Mouse (Mus musculus): ENCODE results near the gene Cpne1. TPM values are rescaled to one million over a fixed set of nuclear protein-coding genes. Genes with fewer than 3 reads are reported as not detected.

The Cpne1 gene
- polyA plus RNA-seq, 1 experiment, result 60.5 TPM

DNA sequence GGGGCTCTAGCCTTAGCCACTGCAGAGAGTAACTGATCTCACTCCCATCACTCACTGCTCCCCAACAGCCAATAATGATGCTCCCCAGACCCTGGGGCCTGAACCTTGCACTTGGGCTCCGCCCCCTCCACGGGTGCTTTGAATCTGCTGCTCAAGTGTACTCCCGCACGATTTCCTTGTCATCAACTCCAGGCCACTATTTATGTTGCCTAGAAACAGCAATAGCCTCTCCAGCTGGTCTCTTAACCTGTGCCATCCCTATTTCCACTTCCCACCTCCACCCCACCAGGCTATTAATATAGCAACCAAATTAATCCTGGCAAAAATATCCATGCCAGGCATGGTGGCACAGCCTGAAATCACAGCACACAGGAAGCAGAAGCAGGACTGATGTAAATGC lies 32.1 kb downstream of the Cpne1 start:
- no peak for DNase-seq (ENCODE audit: low spot score)

GRCm38 (mm10) chr2:156079183-156079560 lies 32.6 kb downstream of the Cpne1 start:
- no peak for DNase-seq (ENCODE audit: low spot score)

- DNase-seq (ENCODE audit: low spot score), result no peak
Measured at GRCm38 (mm10) chr2:156078421-156079182, 33.2 kb downstream of the Cpne1 start.

DNA sequence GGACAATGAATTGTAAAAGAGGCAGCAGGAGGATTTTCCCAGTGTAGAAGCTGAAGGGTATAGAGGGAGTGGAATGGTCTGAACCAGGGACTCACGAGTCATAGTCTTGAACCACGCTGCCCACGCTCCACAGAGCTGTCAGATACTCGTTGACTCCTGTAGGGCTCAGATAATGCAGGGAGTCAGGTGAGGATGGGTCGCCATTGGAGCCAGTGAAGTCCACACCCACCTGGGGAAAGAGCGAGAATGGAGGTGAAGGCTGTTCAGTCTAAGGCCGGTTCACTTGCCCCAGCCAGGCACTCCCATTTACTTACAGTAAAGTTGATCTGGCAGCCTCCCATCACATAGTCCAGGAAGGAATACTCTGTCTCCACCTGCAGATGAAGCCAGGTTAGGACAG lies 34.3 kb downstream of the Cpne1 start:
- DNase-seq (ENCODE audit: low spot score), result no peak

GRCm38 (mm10) chr2:156073725-156074124 lies 38.0 kb downstream of the Cpne1 start:
- no peak for DNase-seq (ENCODE audit: low spot score)

DNA sequence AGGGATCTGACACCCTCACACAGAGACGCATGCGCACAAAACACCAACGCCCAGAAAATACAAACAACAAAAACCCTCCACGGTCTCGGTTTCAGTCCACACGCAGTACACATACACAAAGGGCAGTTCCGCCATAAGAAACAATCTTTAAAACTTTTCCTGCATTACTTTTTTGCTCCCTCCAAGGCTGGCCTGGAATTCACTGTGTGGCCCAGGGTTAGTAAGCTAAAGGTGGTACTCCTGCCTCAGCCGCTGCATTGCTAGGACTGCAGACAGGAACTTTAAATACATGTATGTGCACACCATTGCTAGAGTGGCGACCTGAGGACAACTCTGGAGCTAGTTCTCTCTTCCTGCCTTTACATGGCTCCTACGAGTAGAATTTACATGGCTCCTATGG lies 40.5 kb downstream of the Cpne1 start:
- DNase-seq (ENCODE audit: low spot score), result no peak

- no peak for DNase-seq (ENCODE audit: low spot score)
Measured at GRCm38 (mm10) chr2:156067916-156068315, 43.8 kb downstream of the Cpne1 start.

- no peak for DNase-seq (ENCODE audit: low spot score)
Measured at GRCm38 (mm10) chr2:156066126-156066525, 45.6 kb downstream of the Cpne1 start.

DNA sequence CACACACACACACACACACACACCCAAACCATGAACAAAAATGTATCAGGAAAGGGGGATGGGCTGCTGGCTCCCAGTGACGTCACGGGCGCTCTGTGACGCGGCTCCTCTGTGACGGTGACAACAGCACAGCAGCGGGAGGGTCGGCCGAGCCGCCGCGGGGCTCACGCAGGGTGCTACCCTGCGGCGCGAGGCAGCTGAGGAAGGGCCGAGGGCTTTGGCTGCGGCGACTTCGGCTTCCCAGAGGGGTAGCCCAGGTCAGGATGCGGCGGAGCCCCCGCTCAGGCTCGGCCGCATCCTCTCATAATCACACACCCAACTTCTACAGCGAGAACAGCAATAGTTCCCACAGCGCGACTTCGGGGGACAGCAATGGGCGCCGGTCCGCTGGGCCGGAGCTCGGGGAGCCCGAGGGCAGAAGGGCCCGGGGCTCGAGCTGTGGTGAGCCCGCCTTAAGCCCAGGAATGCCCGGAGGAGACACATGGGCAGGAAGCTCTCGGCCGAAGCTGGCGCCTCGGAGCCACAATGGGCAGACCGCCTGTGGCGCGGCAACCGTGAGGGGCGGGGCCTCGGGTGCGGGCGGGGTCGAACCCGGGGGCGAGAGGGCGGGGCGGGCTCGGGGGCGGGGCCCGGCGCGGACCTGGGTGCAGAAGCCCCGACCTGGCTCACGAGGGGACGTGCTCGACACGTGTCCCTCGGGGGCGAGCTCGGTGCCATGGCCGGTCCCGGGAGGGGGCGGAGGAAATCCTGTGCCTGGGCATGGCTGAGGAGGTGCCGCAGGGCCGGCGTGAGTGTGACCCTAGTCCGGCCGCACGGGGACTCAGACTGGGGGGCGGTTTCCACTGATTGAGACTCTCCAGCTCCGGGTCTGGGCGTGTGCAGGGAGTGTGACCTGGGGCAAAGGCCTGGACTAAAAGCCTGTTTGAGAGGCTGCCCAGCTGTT lies 46.4 kb downstream of the Cpne1 start, which contains the start of gene Spag4:
Spag4 (plus strand) TSS at position 77 of the 943 bp plus-strand sequence.
- peak; percentile 72 for DNase-seq (ENCODE audit: low spot score)

GRCm38 (mm10) chr2:156052816-156053215 lies 58.9 kb downstream of the Cpne1 start, which contains the start of gene Fer1l4:
Gene Fer1l4 (minus strand): TSS chr2:156052947.
- DNase-seq (ENCODE audit: low spot score), result peak; percentile 51

GRCm38 (mm10) chr2:156047929-156048328 lies 63.8 kb downstream of the Cpne1 start:
- DNase-seq (ENCODE audit: low spot score), result no peak

- no peak for DNase-seq (ENCODE audit: low spot score)
Measured at GRCm38 (mm10) chr2:156042903-156043302, 68.9 kb downstream of the Cpne1 start.

- no peak for DNase-seq (ENCODE audit: low spot score)
Measured at GRCm38 (mm10) chr2:156039390-156039789, 72.4 kb downstream of the Cpne1 start.

DNA sequence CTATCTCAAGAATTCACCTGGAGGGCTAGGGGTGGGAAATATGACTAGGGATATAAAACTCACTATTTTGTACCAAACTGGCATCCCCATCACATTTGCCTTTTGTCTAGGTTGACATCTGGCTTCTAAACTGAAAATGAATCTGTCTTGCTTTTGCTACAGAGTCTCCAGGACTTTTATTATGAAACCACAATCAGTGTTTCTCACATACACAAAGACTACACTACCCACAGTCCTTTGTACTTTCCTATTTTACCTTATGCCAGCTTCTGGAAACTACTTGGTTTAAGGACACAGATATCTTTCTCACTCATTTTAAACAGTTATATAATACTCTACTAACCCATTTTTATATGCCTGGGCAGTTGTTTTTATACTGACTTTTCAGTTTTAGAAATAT lies 86.3 kb downstream of the Cpne1 start:
- no peak for DNase-seq (ENCODE audit: low spot score)

Other genes with a start within 250 kb of the Cpne1 start
- gene Uqcc1, start 181.7 kb downstream of the Cpne1 start, polyA plus RNA-seq (2012; rRNA removed), result 47.0 and 60.2 TPM in 2 replicates
- gene Gm15557, start 171.2 kb downstream of the Cpne1 start, polyA plus RNA-seq (2012; rRNA removed), result not detected in 2 replicates
- gene Gdf5, start 166.6 kb downstream of the Cpne1 start, polyA plus RNA-seq (2012; rRNA removed), result 1.5 and 1.7 TPM in 2 replicates
- 11.7 and 13.4 TPM in 2 replicates for gene Cep250, start 155.5 kb downstream of the Cpne1 start, polyA plus RNA-seq (2012; rRNA removed)
- gene 6430550D23Rik, start 104.0 kb downstream of the Cpne1 start, polyA plus RNA-seq (2012; rRNA removed), result 2.3 and 4.7 TPM in 2 replicates
- 190 and 196 TPM in 2 replicates for gene Ergic3, start 103.9 kb downstream of the Cpne1 start, polyA plus RNA-seq (2012; rRNA removed)
- 121 and 126 TPM in 2 replicates for gene Fer1l4, start 59.0 kb downstream of the Cpne1 start, polyA plus RNA-seq (2012; rRNA removed)
- 4.4 and 5.1 TPM in 2 replicates for gene Spag4, start 46.8 kb downstream of the Cpne1 start, polyA plus RNA-seq (2012; rRNA removed)
- 4.6 and 7.5 TPM in 2 replicates for gene Rbm12, start within 50 bp of the Cpne1 start, polyA plus RNA-seq (2012; rRNA removed)
- 4.2 and 5.1 TPM in 2 replicates for gene Gm28036, start 15.1 kb upstream of the Cpne1 start, polyA plus RNA-seq (2012; rRNA removed)
- 210 and 265 TPM in 2 replicates for gene Romo1, start 32.1 kb upstream of the Cpne1 start, polyA plus RNA-seq (2012; rRNA removed)
- gene Nfs1, start 32.2 kb upstream of the Cpne1 start, polyA plus RNA-seq (2012; rRNA removed), result 38.6 and 49.2 TPM in 2 replicates
- gene Rbm39, start 68.3 kb upstream of the Cpne1 start, polyA plus RNA-seq (2012; rRNA removed), result 131 and 161 TPM in 2 replicates
- 13.2 and 15.4 TPM in 2 replicates for gene Phf20, start 84.5 kb upstream of the Cpne1 start, polyA plus RNA-seq (2012; rRNA removed)
- 3.4 and 4.5 TPM in 2 replicates for gene Cnbd2, start 200.3 kb upstream of the Cpne1 start, polyA plus RNA-seq (2012; rRNA removed)
- 71.0 and 72.5 TPM in 2 replicates for gene Scand1, start 200.7 kb upstream of the Cpne1 start, polyA plus RNA-seq (2012; rRNA removed)

All from urinary bladder, adult 2 months (tissue).